Mouse (Mus musculus): Measurements from ENCODE around the gene Ncam1. TPM values are rescaled to one million over a fixed set of nuclear protein-coding genes. Genes with fewer than 3 reads are reported as not detected.

Ncam1 gene
- total and polyA plus RNA-seq, 3 experiments, result 0.05 to 2.1 TPM; not detected in 1

DNA sequence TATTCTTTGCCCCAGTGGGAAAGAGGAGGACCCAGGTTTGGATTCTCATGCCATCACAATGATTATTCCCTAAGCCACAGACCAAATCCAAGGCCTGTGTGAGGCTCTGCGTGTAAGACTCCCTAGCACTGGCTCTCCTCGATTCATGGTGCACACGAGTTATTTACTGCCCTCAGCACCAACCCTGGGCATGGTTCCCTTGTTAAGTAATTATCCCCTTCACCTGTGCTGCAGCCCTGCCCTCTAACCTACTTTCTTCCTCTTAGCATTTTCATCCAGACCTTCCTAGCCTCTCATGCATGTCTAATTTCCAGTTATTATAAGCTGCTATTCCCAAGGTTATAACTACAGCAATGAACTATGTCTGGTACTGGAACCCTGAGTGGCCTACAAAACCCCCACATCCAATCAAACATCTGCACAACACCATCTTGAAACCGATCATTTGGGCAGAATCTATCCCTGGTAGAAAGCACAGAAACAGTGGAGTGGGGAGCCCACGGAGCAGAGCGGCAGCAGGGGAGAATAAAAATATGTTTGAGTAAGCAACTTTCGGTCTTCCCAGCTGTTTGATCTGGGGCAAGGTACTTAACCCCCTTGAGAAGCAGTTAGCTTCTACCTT lies 116.8 kb downstream of the Ncam1 start:
- no peak overlapping the region for H3K4me3 ChIP-seq (ENCODE audit: low read depth, low read length)
- H3K9me3 ChIP-seq (replicated peaks), result peaks cover 18% of the 10 kb centered on the region
- DNase-seq (ENCODE audit: low spot score) (no peak), ATAC-seq (ENCODE audit: extremely low read depth, insufficient number of reproducible peaks, low FRiP score, poor library complexity, severe bottlenecking) (no peak)
- no peaks in the 10 kb centered on the region for H3K4me1 ChIP-seq (ENCODE audit: insufficient read depth, low read depth, low read length)
- H3K36me3 ChIP-seq (replicated peaks), result no peaks in the 10 kb centered on the region
- H3K27me3 ChIP-seq (ENCODE audit: insufficient read depth, low read length), result no peaks in the 10 kb centered on the region
- TF ChIP-seq CTCF (IDR thresholded peaks at IDR 0.05; ENCODE audit: low read depth, low read length) (no peak), POLR2AphosphoS5 (IDR thresholded peaks at IDR 0.05; ENCODE audit: insufficient replicate concordance, low read depth, low read length) (no peak), TAL1 (conservative IDR thresholded peaks at IDR 0.05; ENCODE audit: low read depth, low read length) (no peak), GATA1 (IDR thresholded peaks at IDR 0.05; ENCODE audit: borderline replicate concordance, low read length) (no peak), GATA2 (IDR thresholded peaks at IDR 0.05; ENCODE audit: borderline replicate concordance, low read depth, low read length) (no peak)

DNA sequence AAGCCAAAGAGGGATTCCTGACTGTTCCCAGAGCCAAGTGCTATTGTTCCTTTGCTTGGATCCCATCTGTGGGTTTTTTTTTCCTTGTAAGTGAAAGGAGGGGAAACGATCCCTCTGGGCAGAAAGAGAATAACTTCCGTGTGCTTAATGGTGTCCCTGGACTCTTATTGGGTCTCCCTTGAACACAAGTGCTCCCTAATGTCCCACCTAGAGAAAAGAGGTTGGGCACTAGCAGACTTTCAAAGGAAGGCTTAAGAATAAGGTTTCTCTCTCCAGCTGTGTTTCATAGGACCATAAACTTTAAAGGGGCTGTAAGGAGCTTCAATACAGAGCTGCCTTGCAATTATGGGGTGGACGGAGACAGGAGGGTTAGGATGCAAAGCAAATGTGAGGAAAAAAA lies 119.5 kb downstream of the Ncam1 start:
- TF ChIP-seq POLR2AphosphoS5 (IDR thresholded peaks at IDR 0.05; ENCODE audit: insufficient replicate concordance, low read depth, low read length) (no peak), CTCF (IDR thresholded peaks at IDR 0.05; ENCODE audit: low read depth, low read length) (no peak)
- Histone ChIP-seq H3K4me3 (ENCODE audit: low read depth, low read length) (no peak overlapping the region), H3K9me3 (replicated peaks) (peaks cover 23% of the 10 kb centered on the region), H3K27me3 (ENCODE audit: insufficient read depth, low read length) (no peaks in the 10 kb centered on the region), H3K4me1 (ENCODE audit: insufficient read depth, low read depth, low read length) (no peaks in the 10 kb centered on the region), H3K36me3 (replicated peaks) (no peaks in the 10 kb centered on the region)
- DNase-seq (ENCODE audit: low spot score) (no peak), ATAC-seq (ENCODE audit: extremely low read depth, insufficient number of reproducible peaks, low FRiP score, poor library complexity, severe bottlenecking) (no peak)

DNA sequence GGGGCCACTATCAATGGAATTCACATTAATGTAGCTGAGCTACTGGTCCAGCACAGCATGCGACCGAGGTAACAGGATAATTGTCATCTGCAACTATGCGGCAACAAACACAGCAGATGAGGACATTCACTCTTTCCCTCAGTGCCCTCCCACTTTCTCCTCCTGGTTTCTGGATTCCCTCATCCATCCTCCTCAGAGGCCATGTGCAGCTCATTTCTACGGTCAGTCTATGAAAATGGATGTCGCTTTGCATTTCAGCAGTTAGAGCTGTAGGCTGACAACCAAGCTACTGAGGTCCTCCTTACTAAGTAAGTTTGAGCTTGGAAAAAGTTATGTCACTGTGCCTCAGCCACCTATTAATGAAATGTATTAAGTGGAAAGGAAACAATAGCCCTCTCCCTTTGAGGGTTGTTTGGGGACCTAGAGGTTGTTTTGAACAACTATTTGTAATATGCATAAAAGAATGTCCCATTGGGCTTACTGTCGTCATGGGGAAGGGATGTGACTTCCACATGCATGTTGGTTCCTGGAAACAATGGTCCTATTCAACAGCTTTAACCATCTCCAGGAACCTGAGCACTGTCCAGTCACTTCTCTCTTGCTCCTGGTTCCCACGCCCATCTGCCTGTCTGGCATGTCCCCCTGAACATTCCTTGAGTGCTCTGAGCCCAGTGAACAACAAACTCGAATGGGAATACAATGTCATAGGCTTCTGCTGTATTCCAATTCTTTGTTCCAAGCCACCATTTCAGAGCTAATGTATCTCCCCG lies 122.8 kb downstream of the Ncam1 start:
- H3K27me3 ChIP-seq (ENCODE audit: insufficient read depth, low read length), result no peaks in the 10 kb centered on the region
- H3K9me3 ChIP-seq (replicated peaks), result peaks cover 18% of the 10 kb centered on the region
- no peak for ATAC-seq (ENCODE audit: extremely low read depth, insufficient number of reproducible peaks, low FRiP score, poor library complexity, severe bottlenecking)
- H3K4me3 ChIP-seq (ENCODE audit: low read depth, low read length), result no peak overlapping the region
- no peaks in the 10 kb centered on the region for H3K36me3 ChIP-seq (replicated peaks)
- no peaks in the 10 kb centered on the region for H3K4me1 ChIP-seq (ENCODE audit: insufficient read depth, low read depth, low read length)
- no peak for DNase-seq (ENCODE audit: low spot score)
- TF ChIP-seq POLR2AphosphoS5 (IDR thresholded peaks at IDR 0.05; ENCODE audit: insufficient replicate concordance, low read depth, low read length) (no peak), GATA1 (IDR thresholded peaks at IDR 0.05; ENCODE audit: borderline replicate concordance, low read length) (no peak), GATA2 (IDR thresholded peaks at IDR 0.05; ENCODE audit: borderline replicate concordance, low read depth, low read length) (no peak), CTCF (IDR thresholded peaks at IDR 0.05; ENCODE audit: low read depth, low read length) (no peak), TAL1 (conservative IDR thresholded peaks at IDR 0.05; ENCODE audit: low read depth, low read length) (no peak)

DNA sequence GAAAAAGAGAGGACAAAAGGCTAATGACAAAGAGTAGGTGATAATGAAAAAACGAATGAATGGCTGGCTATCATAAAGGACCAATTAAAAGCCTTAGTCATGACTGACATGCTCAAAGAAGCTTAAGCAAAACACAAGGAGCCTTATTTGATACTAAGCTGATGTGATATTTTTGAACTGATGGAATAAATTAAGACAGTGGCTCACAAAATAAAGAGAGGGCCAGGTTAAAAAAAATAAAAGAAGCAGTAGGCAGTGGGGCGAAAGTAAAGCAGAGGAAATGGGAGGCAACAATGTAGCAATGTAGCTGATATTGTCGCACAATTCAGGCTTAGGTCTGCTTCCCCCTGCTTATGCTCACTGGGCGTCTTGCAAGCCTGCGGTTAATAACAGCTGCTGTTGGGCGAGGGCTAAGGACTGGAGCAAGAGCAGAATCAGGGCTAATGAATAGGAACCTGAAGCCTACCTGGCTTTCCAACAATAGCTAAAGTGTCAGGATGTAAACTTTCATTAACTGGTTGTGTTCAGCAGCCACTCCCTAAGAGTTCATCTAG lies 126.0 kb downstream of the Ncam1 start:
- no peak for ATAC-seq (ENCODE audit: extremely low read depth, insufficient number of reproducible peaks, low FRiP score, poor library complexity, severe bottlenecking)
- no peak for TF ChIP-seq TAL1 (conservative IDR thresholded peaks at IDR 0.05; ENCODE audit: low read depth, low read length)
- no peak for TF ChIP-seq CTCF (IDR thresholded peaks at IDR 0.05; ENCODE audit: low read depth, low read length)
- TF ChIP-seq POLR2AphosphoS5 (IDR thresholded peaks at IDR 0.05; ENCODE audit: insufficient replicate concordance, low read depth, low read length), result no peak
- Histone ChIP-seq H3K27me3 (ENCODE audit: insufficient read depth, low read length) (no peaks in the 10 kb centered on the region), H3K36me3 (replicated peaks) (no peaks in the 10 kb centered on the region), H3K4me3 (ENCODE audit: low read depth, low read length) (no peak overlapping the region), H3K9me3 (replicated peaks) (peaks cover 20% of the 10 kb centered on the region; the same call in 1 of the 2 replicates), H3K4me1 (ENCODE audit: insufficient read depth, low read depth, low read length) (no peaks in the 10 kb centered on the region)
- DNase-seq (ENCODE audit: low spot score), result no peak

DNA sequence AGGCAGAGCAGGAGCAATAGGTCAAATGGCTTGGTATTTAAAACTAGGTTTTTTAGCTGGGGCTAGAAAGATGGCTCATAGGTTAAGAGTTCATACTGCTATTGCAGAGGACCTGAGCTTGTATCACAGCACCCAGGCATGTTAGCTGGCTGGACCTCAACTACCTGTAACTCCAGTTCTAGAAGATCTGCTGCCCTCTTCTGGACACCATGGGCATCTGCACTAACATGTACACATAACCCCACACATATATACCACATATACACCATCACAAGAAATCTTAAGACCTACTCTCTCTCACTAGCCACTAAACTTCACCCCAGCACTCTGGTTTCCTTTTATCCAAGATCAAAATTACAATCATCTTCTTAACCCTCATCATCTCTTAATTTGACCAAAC lies 131.7 kb downstream of the Ncam1 start:
- Histone ChIP-seq H3K36me3 (replicated peaks) (no peaks in the 10 kb centered on the region), H3K9me3 (replicated peaks) (peaks cover 14% of the 10 kb centered on the region), H3K4me3 (ENCODE audit: low read depth, low read length) (no peak overlapping the region), H3K27me3 (ENCODE audit: insufficient read depth, low read length) (no peaks in the 10 kb centered on the region), H3K4me1 (ENCODE audit: insufficient read depth, low read depth, low read length) (no peaks in the 10 kb centered on the region)
- no peak for TF ChIP-seq TAL1 (conservative IDR thresholded peaks at IDR 0.05; ENCODE audit: low read depth, low read length)
- TF ChIP-seq CTCF (IDR thresholded peaks at IDR 0.05; ENCODE audit: low read depth, low read length), result no peak
- TF ChIP-seq GATA1 (IDR thresholded peaks at IDR 0.05; ENCODE audit: borderline replicate concordance, low read length), result no peak
- no peak for TF ChIP-seq GATA2 (IDR thresholded peaks at IDR 0.05; ENCODE audit: borderline replicate concordance, low read depth, low read length)
- no peak for TF ChIP-seq POLR2AphosphoS5 (IDR thresholded peaks at IDR 0.05; ENCODE audit: insufficient replicate concordance, low read depth, low read length)
- DNase-seq (ENCODE audit: low spot score) (no peak), ATAC-seq (ENCODE audit: extremely low read depth, insufficient number of reproducible peaks, low FRiP score, poor library complexity, severe bottlenecking) (no peak)

DNA sequence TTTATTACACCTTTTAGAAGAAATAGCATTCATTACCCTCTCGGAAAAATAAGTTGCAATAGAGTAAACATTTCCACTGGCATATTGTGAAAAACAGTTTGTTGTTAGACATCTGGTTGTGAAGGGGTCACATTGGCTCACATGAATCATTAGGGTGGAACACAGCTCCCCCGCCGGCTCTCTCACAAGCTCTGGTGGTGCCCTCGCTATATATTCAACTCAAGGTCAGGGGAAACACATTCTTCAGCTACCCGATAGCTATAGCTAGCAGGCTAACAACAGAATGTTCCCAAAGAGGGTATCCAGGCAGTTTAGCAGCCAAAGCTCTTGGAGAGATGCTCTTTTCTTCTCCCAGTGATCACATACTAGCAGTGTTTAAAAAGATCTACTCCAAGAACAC lies 133.4 kb downstream of the Ncam1 start:
- peaks cover 17% of the 10 kb centered on the region for H3K9me3 ChIP-seq (replicated peaks)
- TF ChIP-seq TAL1 (conservative IDR thresholded peaks at IDR 0.05; ENCODE audit: low read depth, low read length) (no peak), POLR2AphosphoS5 (IDR thresholded peaks at IDR 0.05; ENCODE audit: insufficient replicate concordance, low read depth, low read length) (no peak), GATA2 (IDR thresholded peaks at IDR 0.05; ENCODE audit: borderline replicate concordance, low read depth, low read length) (no peak), CTCF (IDR thresholded peaks at IDR 0.05; ENCODE audit: low read depth, low read length) (no peak), GATA1 (IDR thresholded peaks at IDR 0.05; ENCODE audit: borderline replicate concordance, low read length) (no peak)
- H3K27me3 ChIP-seq (ENCODE audit: insufficient read depth, low read length), result no peaks in the 10 kb centered on the region
- ATAC-seq (ENCODE audit: extremely low read depth, insufficient number of reproducible peaks, low FRiP score, poor library complexity, severe bottlenecking), result no peak
- DNase-seq (ENCODE audit: low spot score), result no peak
- H3K4me1 ChIP-seq (ENCODE audit: insufficient read depth, low read depth, low read length), result no peaks in the 10 kb centered on the region
- H3K36me3 ChIP-seq (replicated peaks), result no peaks in the 10 kb centered on the region
- H3K4me3 ChIP-seq (ENCODE audit: low read depth, low read length), result no peak overlapping the region
